Mouse (Mus musculus): ENCODE results near the gene Oasl1. TPM values are rescaled to one million over a fixed set of nuclear protein-coding genes. Genes with fewer than 3 reads are reported as not detected.
A peak's percentile ranks its signal among the peaks of the same experiment; 100 is the strongest.

The Oasl1 gene
- polyA plus RNA-seq, 1 experiment: not detected

- Histone ChIP-seq H3K27me3 (ENCODE audit: control insufficient read depth, insufficient read depth, low read length, poor library complexity, severe bottlenecking) (no peaks in the 10 kb centered on the region), H3K4me1 (ENCODE audit: control insufficient read depth, insufficient read depth, low read length) (no peaks in the 10 kb centered on the region), H3K4me3 (ENCODE audit: low read depth, low read length) (no peak overlapping the region), H3K36me3 (ENCODE audit: control insufficient read depth, insufficient read depth, low read length, poor library complexity, severe bottlenecking) (no peaks in the 10 kb centered on the region), H3K9me3 (replicated peaks; ENCODE audit: control insufficient read depth, insufficient read depth, low read length, poor library complexity, severe bottlenecking) (no peaks in the 10 kb centered on the region; the same call in 1 of the 2 replicates), H3K27ac (ENCODE audit: insufficient read depth, low read length) (no peak overlapping the region), H3K9ac (ENCODE audit: low read depth, poor library complexity, severe bottlenecking) (no peak overlapping the region)
- TF ChIP-seq CTCF (IDR thresholded peaks at IDR 0.05; ENCODE audit: low read depth, low read length) (no peak), POLR2A (IDR thresholded peaks at IDR 0.05; ENCODE audit: insufficient read depth, low read length) (no peak), EP300 (IDR thresholded peaks at IDR 0.05; ENCODE audit: insufficient read depth, low read depth, low read length) (no peak)
Measured at GRCm38 (mm10) chr5:114898857-114899256, 24.2 kb upstream of the Oasl1 start.

- Histone ChIP-seq H3K27me3 (ENCODE audit: control insufficient read depth, insufficient read depth, low read length, poor library complexity, severe bottlenecking) (no peaks in the 10 kb centered on the region), H3K27ac (ENCODE audit: insufficient read depth, low read length) (no peak overlapping the region), H3K9me3 (replicated peaks; ENCODE audit: control insufficient read depth, insufficient read depth, low read length, poor library complexity, severe bottlenecking) (peaks cover 3% of the 10 kb centered on the region), H3K4me1 (ENCODE audit: control insufficient read depth, insufficient read depth, low read length) (no peaks in the 10 kb centered on the region), H3K9ac (ENCODE audit: low read depth, poor library complexity, severe bottlenecking) (no peak overlapping the region), H3K4me3 (ENCODE audit: low read depth, low read length) (no peak overlapping the region), H3K36me3 (ENCODE audit: control insufficient read depth, insufficient read depth, low read length, poor library complexity, severe bottlenecking) (no peaks in the 10 kb centered on the region)
- TF ChIP-seq CTCF (IDR thresholded peaks at IDR 0.05; ENCODE audit: low read depth, low read length) (peak; percentile 85), EP300 (IDR thresholded peaks at IDR 0.05; ENCODE audit: insufficient read depth, low read depth, low read length) (no peak)
Measured at GRCm38 (mm10) chr5:114902413-114902812, 20.6 kb upstream of the Oasl1 start.

- Histone ChIP-seq H3K36me3 (ENCODE audit: control insufficient read depth, insufficient read depth, low read length, poor library complexity, severe bottlenecking) (no peaks in the 10 kb centered on the region), H3K9ac (ENCODE audit: low read depth, poor library complexity, severe bottlenecking) (0 out of 2 replicates have a peak overlapping the region, but pooled peaks have one; percentile 35), H3K27me3 (ENCODE audit: control insufficient read depth, insufficient read depth, low read length, poor library complexity, severe bottlenecking) (no peaks in the 10 kb centered on the region), H3K4me1 (ENCODE audit: control insufficient read depth, insufficient read depth, low read length) (no peaks in the 10 kb centered on the region), H3K27ac (ENCODE audit: insufficient read depth, low read length) (peak overlapping the region; percentile 75), H3K9me3 (replicated peaks; ENCODE audit: control insufficient read depth, insufficient read depth, low read length, poor library complexity, severe bottlenecking) (peaks cover 3% of the 10 kb centered on the region; the same call in 1 of the 2 replicates), H3K4me3 (ENCODE audit: low read depth, low read length) (peak overlapping the region; percentile 55)
- TF ChIP-seq EP300 (IDR thresholded peaks at IDR 0.05; ENCODE audit: insufficient read depth, low read depth, low read length): no peak
- no peak for TF ChIP-seq CTCF (IDR thresholded peaks at IDR 0.05; ENCODE audit: low read depth, low read length)
- no peak for TF ChIP-seq POLR2A (IDR thresholded peaks at IDR 0.05; ENCODE audit: insufficient read depth, low read length)
Measured at GRCm38 (mm10) chr5:114908598-114909305, 14.3 kb upstream of the Oasl1 start.

GRCm38 (mm10) chr5:114913686-114914085 is 9.4 kb upstream of the Oasl1 start:
- Histone ChIP-seq H3K27ac (ENCODE audit: insufficient read depth, low read length) (no peak overlapping the region), H3K4me3 (ENCODE audit: low read depth, low read length) (no peak overlapping the region), H3K4me1 (ENCODE audit: control insufficient read depth, insufficient read depth, low read length) (no peaks in the 10 kb centered on the region), H3K36me3 (ENCODE audit: control insufficient read depth, insufficient read depth, low read length, poor library complexity, severe bottlenecking) (no peaks in the 10 kb centered on the region), H3K27me3 (ENCODE audit: control insufficient read depth, insufficient read depth, low read length, poor library complexity, severe bottlenecking) (no peaks in the 10 kb centered on the region), H3K9ac (ENCODE audit: low read depth, poor library complexity, severe bottlenecking) (no peak overlapping the region), H3K9me3 (replicated peaks; ENCODE audit: control insufficient read depth, insufficient read depth, low read length, poor library complexity, severe bottlenecking) (no peaks in the 10 kb centered on the region)
- TF ChIP-seq EP300 (IDR thresholded peaks at IDR 0.05; ENCODE audit: insufficient read depth, low read depth, low read length): no peak
- TF ChIP-seq CTCF (IDR thresholded peaks at IDR 0.05; ENCODE audit: low read depth, low read length): no peak
- TF ChIP-seq POLR2A (IDR thresholded peaks at IDR 0.05; ENCODE audit: insufficient read depth, low read length): no peak

- TF ChIP-seq POLR2A (IDR thresholded peaks at IDR 0.05; ENCODE audit: insufficient read depth, low read length): no peak
- TF ChIP-seq EP300 (IDR thresholded peaks at IDR 0.05; ENCODE audit: insufficient read depth, low read depth, low read length): no peak
- no peak for TF ChIP-seq CTCF (IDR thresholded peaks at IDR 0.05; ENCODE audit: low read depth, low read length)
- H3K27ac ChIP-seq (ENCODE audit: insufficient read depth, low read length): no peak overlapping the region
- H3K9me3 ChIP-seq (replicated peaks; ENCODE audit: control insufficient read depth, insufficient read depth, low read length, poor library complexity, severe bottlenecking): no peaks in the 10 kb centered on the region
- no peak overlapping the region for H3K9ac ChIP-seq (ENCODE audit: low read depth, poor library complexity, severe bottlenecking)
- H3K4me3 ChIP-seq (ENCODE audit: low read depth, low read length): no peak overlapping the region
- H3K36me3 ChIP-seq (ENCODE audit: control insufficient read depth, insufficient read depth, low read length, poor library complexity, severe bottlenecking): no peaks in the 10 kb centered on the region
- no peaks in the 10 kb centered on the region for H3K4me1 ChIP-seq (ENCODE audit: control insufficient read depth, insufficient read depth, low read length)
- no peaks in the 10 kb centered on the region for H3K27me3 ChIP-seq (ENCODE audit: control insufficient read depth, insufficient read depth, low read length, poor library complexity, severe bottlenecking)
Measured at GRCm38 (mm10) chr5:114914855-114915254, 8.2 kb upstream of the Oasl1 start.

GRCm38 (mm10) chr5:114915854-114916253 is 7.2 kb upstream of the Oasl1 start:
- Histone ChIP-seq H3K4me1 (ENCODE audit: control insufficient read depth, insufficient read depth, low read length) (no peaks in the 10 kb centered on the region), H3K27me3 (ENCODE audit: control insufficient read depth, insufficient read depth, low read length, poor library complexity, severe bottlenecking) (no peaks in the 10 kb centered on the region), H3K9me3 (replicated peaks; ENCODE audit: control insufficient read depth, insufficient read depth, low read length, poor library complexity, severe bottlenecking) (no peaks in the 10 kb centered on the region), H3K27ac (ENCODE audit: insufficient read depth, low read length) (no peak overlapping the region), H3K4me3 (ENCODE audit: low read depth, low read length) (no peak overlapping the region), H3K9ac (ENCODE audit: low read depth, poor library complexity, severe bottlenecking) (no peak overlapping the region), H3K36me3 (ENCODE audit: control insufficient read depth, insufficient read depth, low read length, poor library complexity, severe bottlenecking) (no peaks in the 10 kb centered on the region)
- TF ChIP-seq CTCF (IDR thresholded peaks at IDR 0.05; ENCODE audit: low read depth, low read length) (no peak), EP300 (IDR thresholded peaks at IDR 0.05; ENCODE audit: insufficient read depth, low read depth, low read length) (no peak), POLR2A (IDR thresholded peaks at IDR 0.05; ENCODE audit: insufficient read depth, low read length) (no peak)

All from ES-Bruce4 (cell line).